Mouse (Mus musculus): ENCODE measurements at regions not wholly inside any gene's neighbourhood (a gene's known extent, or its start where the extent isn't known, plus 50 kb on each side); places are given as distances from the start of the nearest gene placed in this dataset.

DNA sequence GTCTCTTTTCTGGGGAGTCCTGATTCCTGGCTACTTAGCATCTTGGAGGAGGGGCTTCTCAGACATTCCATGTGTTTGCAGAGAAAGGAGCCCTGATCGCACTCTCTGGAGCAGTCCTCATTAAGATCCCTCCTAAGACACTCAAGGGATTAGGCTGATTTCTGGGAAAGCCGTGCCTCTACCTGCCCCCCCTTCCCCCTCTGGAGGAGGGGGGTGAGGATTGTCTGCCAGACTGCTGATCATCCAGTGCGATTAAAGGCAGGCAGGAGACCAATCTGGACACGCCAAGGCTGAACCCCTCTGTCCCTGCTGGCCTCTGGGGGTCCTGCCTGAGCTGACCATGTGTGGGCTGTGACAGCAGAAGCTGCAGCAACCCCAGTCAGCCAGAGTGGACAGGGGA lies 65.4 kb downstream of the Vegfa start:
- no peak for DNase-seq (ENCODE audit: low spot score in 2 of 2)

- DNase-seq (ENCODE audit: low spot score in 2 of 2) = no peak
Observed at GRCm38 (mm10) chr17:45964031-45964430, 68.1 kb downstream of the Vegfa start.

GRCm38 (mm10) chr17:45963332-45963731 lies 68.8 kb downstream of the Vegfa start:
- no peak for DNase-seq (ENCODE audit: low spot score in 2 of 2)

- DNase-seq (ENCODE audit: low spot score in 2 of 2) = no peak
Observed at GRCm38 (mm10) chr17:45961626-45962319, 70.4 kb downstream of the Vegfa start.

DNA sequence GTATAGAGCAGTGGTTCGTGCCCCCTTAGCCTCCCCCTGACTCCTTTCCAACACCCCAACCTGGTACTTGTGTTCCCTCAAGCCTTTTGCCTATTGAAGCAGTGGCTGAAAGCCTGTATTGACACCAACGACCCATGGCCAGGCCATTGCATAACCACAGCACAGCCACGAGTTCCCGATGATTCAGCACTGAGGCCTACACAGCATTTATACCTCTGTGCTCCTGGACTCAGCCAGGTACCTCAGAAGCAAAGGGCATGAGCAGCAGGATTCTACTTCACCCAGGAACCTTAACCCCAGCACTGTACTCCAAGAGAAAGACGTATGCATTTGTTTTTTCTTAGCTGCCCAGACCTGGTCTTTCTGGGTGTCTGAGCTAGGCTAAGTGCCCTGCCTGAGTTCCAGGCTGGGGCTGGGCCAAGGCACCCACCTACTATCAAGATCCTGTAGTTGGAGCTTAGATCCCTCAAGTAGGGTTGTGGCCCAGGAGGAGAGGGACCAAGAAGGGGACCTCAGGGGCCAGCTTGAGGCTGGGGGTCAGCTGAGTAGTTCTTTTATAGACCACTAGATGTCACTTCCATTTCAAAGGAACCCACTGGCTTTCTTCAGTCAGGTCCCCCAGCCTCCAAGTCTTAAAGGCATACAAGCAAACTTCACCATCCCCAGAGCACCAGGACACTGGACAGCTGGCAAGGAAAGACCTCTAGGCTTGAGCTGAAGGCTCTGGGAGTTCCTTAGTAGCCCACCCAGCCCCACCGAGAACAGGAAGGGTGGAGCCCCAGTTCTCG lies 73.9 kb downstream of the Vegfa start:
- DNase-seq (ENCODE audit: low spot score in 2 of 2) = no peak

- no peak for DNase-seq (ENCODE audit: low spot score in 2 of 2)
Observed at GRCm38 (mm10) chr17:45955481-45955880, 76.7 kb downstream of the Vegfa start.

- DNase-seq (ENCODE audit: low spot score in 2 of 2) = no peak
Observed at GRCm38 (mm10) chr17:45954824-45955223, 77.3 kb downstream of the Vegfa start.

DNA sequence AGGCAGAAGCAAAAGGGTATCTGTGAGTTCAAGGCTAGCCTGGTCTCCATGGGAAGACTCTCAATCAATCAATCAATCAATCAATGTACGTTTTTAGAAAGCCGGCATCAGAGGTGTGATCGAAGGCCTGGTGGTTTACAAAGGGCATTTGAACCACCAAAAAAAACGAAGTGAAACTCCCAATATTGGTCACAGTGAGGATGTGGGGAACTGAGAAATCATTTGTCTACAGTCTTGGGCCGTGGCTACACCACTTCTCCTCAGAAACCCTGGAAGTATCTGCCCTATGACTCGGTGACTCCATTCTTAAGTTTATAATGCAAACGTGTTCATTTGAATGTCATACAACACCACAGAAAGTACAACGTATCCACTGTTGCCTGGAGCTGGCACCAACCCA lies 78.6 kb downstream of the Vegfa start:
- DNase-seq (ENCODE audit: low spot score in 2 of 2) = no peak

- DNase-seq (ENCODE audit: low spot score in 2 of 2) = no peak
Observed at GRCm38 (mm10) chr17:45950533-45951164, 81.5 kb downstream of the Vegfa start.

- no peak for DNase-seq (ENCODE audit: low spot score in 2 of 2)
Observed at GRCm38 (mm10) chr17:45949141-45949540, 83.0 kb downstream of the Vegfa start.

DNA sequence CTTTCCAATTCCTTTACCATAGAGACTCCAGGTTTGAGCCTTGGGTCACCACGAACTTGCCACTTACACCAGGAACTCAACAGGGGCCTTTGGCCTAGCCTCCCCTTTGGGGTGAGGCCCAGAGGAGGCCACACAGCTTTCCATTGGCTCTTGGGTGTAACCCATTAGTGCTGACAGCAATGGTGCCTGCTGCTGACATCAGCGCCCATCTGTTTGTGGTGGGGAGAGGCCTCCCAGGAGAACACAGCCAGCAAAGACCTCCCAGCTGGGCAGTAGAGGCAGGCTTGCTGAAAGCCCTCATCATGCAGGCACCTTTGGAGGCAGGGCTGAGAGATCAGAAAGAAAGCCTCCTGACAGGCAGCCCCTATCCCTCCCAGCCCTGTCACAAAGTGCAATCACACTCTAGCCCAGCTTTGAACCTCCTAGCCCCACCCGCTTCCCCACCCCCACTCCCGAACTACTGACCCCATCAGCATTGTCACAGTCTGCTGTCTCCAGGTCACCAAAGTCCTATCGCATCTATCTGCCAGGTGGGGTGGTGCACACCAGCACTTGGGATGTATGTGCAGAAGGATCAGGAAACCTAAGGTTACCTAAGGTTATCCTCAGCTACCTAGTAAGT lies 83.7 kb downstream of the Vegfa start:
- no peak for DNase-seq (ENCODE audit: low spot score in 2 of 2)

- DNase-seq (ENCODE audit: low spot score in 2 of 2) = no peak
Observed at GRCm38 (mm10) chr17:45945005-45945404, 87.2 kb downstream of the Vegfa start.

DNA sequence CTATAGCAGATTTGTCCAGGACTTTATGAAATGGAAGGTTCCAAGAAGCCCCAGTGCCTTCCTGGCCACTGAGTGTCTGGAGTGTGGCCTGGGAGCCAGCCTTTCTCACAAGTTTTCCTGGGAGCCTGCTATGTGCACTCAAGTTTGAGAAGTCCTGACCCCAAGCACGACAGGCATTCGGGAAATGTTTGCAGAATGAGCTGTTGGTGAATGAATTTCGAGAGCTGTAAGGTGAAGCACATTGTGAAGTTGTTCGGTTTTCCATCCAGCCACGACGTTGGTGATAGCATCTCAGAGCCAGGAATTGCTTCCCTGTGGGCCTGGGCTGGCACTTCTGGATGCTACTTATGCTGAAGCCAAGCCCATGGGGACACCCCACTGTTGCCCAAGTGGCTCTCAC lies 88.9 kb downstream of the Vegfa start:
- DNase-seq (ENCODE audit: low spot score in 2 of 2) = no peak

DNA sequence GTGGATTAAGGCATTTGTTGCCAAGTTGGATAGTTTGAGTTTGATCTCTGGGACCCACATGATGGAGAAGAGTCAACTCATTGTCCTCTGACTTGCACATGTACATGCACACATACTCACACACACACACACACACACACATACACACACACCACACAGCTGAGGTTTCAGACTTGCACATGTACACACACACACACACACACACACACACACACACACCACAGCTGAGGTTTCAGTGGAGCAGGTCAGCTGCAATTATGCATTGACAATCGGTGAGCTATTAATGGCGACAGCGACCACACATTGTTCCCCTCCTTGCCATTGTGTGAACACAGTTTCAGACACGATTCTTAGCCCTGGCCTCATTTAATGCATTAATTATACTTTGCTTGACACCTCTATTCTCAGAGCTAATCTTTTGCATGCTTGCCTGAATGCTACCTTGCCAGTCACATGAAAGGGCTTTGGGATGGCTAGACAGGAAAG lies 90.2 kb downstream of the Vegfa start:
- DNase-seq (ENCODE audit: low spot score in 2 of 2) = no peak

- DNase-seq (ENCODE audit: low spot score in 2 of 2) = no peak
Observed at GRCm38 (mm10) chr17:45940121-45940813, 91.9 kb downstream of the Vegfa start.

DNA sequence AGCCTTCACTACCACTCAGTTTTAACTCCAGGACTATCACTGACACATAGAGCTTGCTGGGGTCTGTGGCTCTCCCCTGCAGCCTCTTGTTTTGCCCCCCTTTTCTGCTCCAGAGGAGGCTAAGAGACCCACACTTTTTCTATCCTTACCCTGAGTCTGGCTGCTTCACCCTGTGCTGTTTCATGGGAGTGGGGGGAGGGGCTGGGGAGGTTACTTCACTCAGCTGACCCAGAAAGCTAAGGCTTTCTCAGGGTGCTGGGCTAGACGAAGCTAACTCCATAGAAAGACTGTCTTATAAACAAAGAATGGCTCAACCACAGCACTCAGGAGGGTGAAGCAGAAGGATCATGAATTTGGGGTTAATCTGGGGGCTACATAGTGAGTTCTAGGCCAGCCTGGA lies 93.9 kb downstream of the Vegfa start:
- no peak for DNase-seq (ENCODE audit: low spot score in 2 of 2)

DNA sequence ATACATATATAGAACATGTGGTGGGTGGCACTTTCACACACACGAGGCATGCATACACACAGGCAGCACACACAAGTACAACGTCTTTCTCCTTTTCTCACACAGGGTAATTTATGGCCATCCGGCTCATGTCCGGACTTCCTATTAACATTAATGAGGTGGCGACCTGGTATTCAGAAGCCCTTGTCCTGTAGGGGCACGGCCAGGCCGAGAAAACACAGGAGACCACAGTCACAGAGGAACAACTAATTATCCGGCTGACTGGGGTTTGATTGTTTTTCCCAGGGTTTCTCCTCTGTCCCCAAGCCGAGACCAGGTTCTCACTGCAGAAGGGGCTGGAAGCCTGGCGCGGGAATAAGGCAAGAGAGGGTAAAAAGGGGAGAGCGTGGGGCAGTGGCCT lies 95.6 kb downstream of the Vegfa start:
- no peak for DNase-seq (ENCODE audit: low spot score in 2 of 2)

- no peak for DNase-seq (ENCODE audit: low spot score in 2 of 2)
Observed at GRCm38 (mm10) chr17:45935291-45935690, 96.9 kb downstream of the Vegfa start.

DNA sequence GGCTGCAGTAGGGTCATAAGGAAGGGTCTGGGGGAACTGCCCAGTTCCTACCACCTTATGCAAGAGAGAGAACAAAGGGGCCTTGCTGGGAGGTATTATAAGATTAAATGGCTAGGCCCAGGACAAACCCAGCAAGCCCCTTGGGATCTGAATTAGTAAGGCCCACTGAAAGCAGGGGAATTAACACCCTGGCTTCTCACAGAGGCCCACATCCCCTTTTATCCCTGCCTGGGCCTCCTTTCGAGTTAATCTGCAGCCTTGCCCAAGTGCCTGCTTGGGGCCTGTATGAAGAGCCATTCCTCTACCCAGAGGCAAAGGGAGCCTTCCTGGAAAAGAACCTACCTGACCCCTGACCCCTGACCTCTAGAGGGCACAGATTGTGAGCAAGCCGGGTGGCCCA lies 98.2 kb downstream of the Vegfa start:
- DNase-seq (ENCODE audit: low spot score in 2 of 2) = no peak

DNA sequence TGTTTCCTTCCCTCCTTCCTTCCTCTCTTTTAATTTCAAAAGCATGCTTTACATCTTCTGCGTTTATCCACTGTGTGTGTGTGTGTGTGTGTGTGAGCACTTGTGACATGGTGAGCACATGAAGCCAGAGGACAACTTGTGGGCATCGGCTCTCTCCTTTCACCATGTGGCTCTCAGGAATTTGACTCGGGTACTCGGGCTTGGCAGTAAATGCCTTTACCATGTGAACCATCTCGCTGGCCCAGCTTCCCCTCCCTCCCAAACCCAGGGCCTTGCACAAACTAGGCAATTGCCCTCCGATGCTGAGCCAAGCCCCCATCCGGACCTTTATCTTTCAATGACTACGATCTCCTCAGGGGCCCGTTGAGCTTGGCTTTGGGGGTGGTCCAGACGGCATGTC lies 99.1 kb downstream of the Vegfa start:
- no peak for DNase-seq (ENCODE audit: low spot score in 2 of 2)

- DNase-seq (ENCODE audit: low spot score in 2 of 2) = no peak
Observed at GRCm38 (mm10) chr17:45932611-45933010, 99.6 kb downstream of the Vegfa start.

DNA sequence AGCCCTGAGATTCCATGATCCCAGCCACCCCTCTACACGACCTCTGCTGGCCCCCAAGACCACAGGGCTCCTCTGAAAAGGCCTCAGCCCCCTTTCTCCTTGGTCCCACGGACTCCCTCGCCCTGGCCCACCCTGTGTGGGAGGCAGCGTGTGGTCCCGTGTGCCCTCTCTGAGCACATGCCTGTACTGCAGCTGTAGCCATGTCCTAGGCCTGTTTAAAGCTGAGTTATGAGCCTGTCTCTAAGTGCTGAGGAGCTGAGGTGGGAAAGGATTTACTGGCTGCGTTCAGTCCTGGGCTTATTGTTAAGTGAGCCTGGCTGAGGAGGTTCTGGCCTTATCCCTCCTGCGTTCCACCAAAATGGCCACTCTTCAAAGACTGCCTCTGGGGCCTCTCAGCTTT lies 102.6 kb downstream of the Vegfa start:
- no peak for DNase-seq (ENCODE audit: low spot score in 2 of 2)
